Mouse (Mus musculus) forebrain, postnatal 0 days (tissue): ENCODE results near the gene Mroh8. TPM values are rescaled to one million over a fixed set of nuclear protein-coding genes. Genes with fewer than 3 reads are reported as not detected.
A peak's percentile ranks its signal among the peaks of the same experiment; 100 is the strongest.
"Not testable (repeated sequence)": the region's sequence is repeated elsewhere in the genome, so short reads cannot be mapped to it uniquely, and the experiment has no call there.

Source experiments
- ATAC-seq: fragments of 200-750 bp; cut with Nextera tagmentation; 2 replicates; pipeline ENCODE4 v1.8.0; 2017; ENCODE audit warnings: mild to moderate bottlenecking, moderate library complexity
- DNase-seq: peaks from one replicate; pipeline ENCODE4 v3.0.0-alpha.2; 2015
- H3K27ac ChIP-seq: fragments of 300-500 bp; sonication (generic); 2 replicates; pipeline ENCODE4 v1.5.1; 2014; ENCODE audit warnings: low read depth, mild to moderate bottlenecking, antibody characterized with exemption, low read length, moderate library complexity, mixed read lengths
- H3K27me3 ChIP-seq: fragments of 300-500 bp; sonication (generic); 2 replicates; pipeline ENCODE4 v1.6.1; 2014; ENCODE audit warnings: mild to moderate bottlenecking, low read length, mixed read lengths; ENCODE audit not compliant: insufficient read depth
- H3K36me3 ChIP-seq: fragments of 300-500 bp; sonication (generic); 2 replicates; pipeline ENCODE4 v1.6.1; 2014; ENCODE audit warnings: mild to moderate bottlenecking, moderate library complexity; ENCODE audit not compliant: insufficient read depth
- H3K4me1 ChIP-seq: fragments of 300-500 bp; sonication (generic); 2 replicates; pipeline ENCODE4 v1.6.1; 2014; ENCODE audit warnings: antibody characterized with exemption; ENCODE audit not compliant: insufficient read depth
- H3K4me2 ChIP-seq: fragments of 300-500 bp; sonication (generic); 2 replicates; pipeline ENCODE4 v1.6.1; 2014; ENCODE audit warnings: low read depth, mild to moderate bottlenecking, moderate library complexity
- H3K4me3 ChIP-seq: fragments of 300-500 bp; sonication (generic); 2 replicates; pipeline ENCODE4 v1.5.1; 2014; ENCODE audit warnings: low read depth, low read length, mixed read lengths
- H3K9ac ChIP-seq: fragments of 300-500 bp; sonication (generic); 2 replicates; pipeline ENCODE4 v1.6.1; 2014; ENCODE audit warnings: mild to moderate bottlenecking
- H3K9me3 ChIP-seq: fragments of 300-500 bp; sonication (generic); 2 replicates; pipeline ENCODE4 v1.6.1; 2016; ENCODE audit warnings: low read length
- CTCF ChIP-seq: sonication (generic); IDR thresholded peaks from 2 replicates; pipeline ENCODE4 v1.5.1; 2016; ENCODE audit warnings: antibody characterized with exemption, control low read depth, low read depth
- WGBS: fragments of 180-500 bp; shearing (Covaris S2); extraction: QIAGEN DNeasy Blood & Tissue Kit; methylation state at CpG from one replicate; pipeline ENCODE4 v1.1.7; 2014; 5-methylcytosine and 5-hydroxymethylcytosine counted together
- polyA plus RNA-seq: library from polyadenylated mRNA; unstranded; fragments of >200 nt; fragmentation: Nextera tagmentation; extraction: Ambion mirVana; gene quantifications from 2 replicates; pipeline ENCODE4 v1.2.1, GENCODE M21; 2015
- total RNA-seq: library from RNA; depleted of rRNA; stranded (reverse); fragments of >200 nt; gene quantifications from 2 replicates; pipeline ENCODE4 v1.2.3, GENCODE M21; 2014

Gene Mroh8
- total and polyA plus RNA-seq, 2 experiments from 2014 or later = 0.65 to 1.2 TPM

GRCm38 (mm10) chr2:157262506-157262905 is 16.8 kb downstream of the Mroh8 start:
- no peak for TF ChIP-seq CTCF
- ATAC-seq = no peak
- Histone ChIP-seq H3K4me2 (no peak overlapping the region), H3K9ac (no peak overlapping the region), H3K36me3 (no peaks in the 10 kb centered on the region), H3K9me3 (no peaks in the 10 kb centered on the region), H3K4me3 (no peak overlapping the region), H3K27me3 (no peaks in the 10 kb centered on the region), H3K27ac (no peak overlapping the region), H3K4me1 (no peaks in the 10 kb centered on the region)
- WGBS = 72% methylated on average over 9 of the region's 9 CpGs
- no peak for DNase-seq

- DNase-seq (no peak), ATAC-seq (no peak)
- H3K9ac ChIP-seq = no peak overlapping the region
- no peaks in the 10 kb centered on the region for H3K27me3 ChIP-seq
- H3K27ac ChIP-seq = no peak overlapping the region
- no peak overlapping the region for H3K4me2 ChIP-seq
- no peak for TF ChIP-seq CTCF
- H3K9me3 ChIP-seq = no peaks in the 10 kb centered on the region
- H3K4me3 ChIP-seq = no peak overlapping the region
- WGBS = 84% methylated on average over 5 of the region's 5 CpGs
- H3K4me1 ChIP-seq = no peaks in the 10 kb centered on the region
- H3K36me3 ChIP-seq = no peaks in the 10 kb centered on the region
These were observed 17.4 kb downstream of the Mroh8 start for GRCm38 (mm10) chr2:157261930-157262329.

GRCm38 (mm10) chr2:157259720-157260119 is 19.6 kb downstream of the Mroh8 start:
- peak; percentile 77 for DNase-seq
- H3K9ac ChIP-seq = no peak overlapping the region
- TF ChIP-seq CTCF = peak; percentile 73
- no peaks in the 10 kb centered on the region for H3K9me3 ChIP-seq
- no peaks in the 10 kb centered on the region for H3K36me3 ChIP-seq
- ATAC-seq = peak; percentile 77
- 5% methylated on average over 5 of the region's 5 CpGs for WGBS
- no peaks in the 10 kb centered on the region for H3K27me3 ChIP-seq
- no peaks in the 10 kb centered on the region for H3K4me1 ChIP-seq
- no peak overlapping the region for H3K4me2 ChIP-seq
- no peak overlapping the region for H3K4me3 ChIP-seq
- H3K27ac ChIP-seq = no peak overlapping the region

DNA sequence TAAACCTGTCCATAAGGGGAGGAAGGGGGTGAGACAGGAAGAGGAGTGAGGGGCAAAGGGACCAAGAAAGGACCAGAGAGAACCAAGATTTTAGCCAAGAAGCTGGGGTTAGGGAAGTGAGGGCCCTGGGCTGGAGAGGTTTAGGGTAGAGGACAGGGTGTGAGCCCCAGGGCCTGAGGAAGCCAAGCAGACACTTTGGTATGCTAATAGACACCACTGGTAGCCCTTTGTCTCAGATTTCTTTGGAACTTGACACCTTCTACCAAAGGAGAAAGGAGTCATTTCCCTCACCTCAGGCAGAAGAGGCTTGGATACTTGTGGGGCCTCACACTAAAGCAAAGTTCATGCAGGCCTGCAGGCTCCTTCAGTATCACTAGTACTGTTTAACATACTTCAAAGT is 31.2 kb downstream of the Mroh8 start:
- no peak for TF ChIP-seq CTCF
- DNase-seq = no peak
- ATAC-seq = no peak
- no peaks in the 10 kb centered on the region for H3K4me1 ChIP-seq
- no peak overlapping the region for H3K27ac ChIP-seq
- H3K4me3 ChIP-seq = no peak overlapping the region
- no peaks in the 10 kb centered on the region for H3K27me3 ChIP-seq
- H3K36me3 ChIP-seq = no peaks in the 10 kb centered on the region
- no peak overlapping the region for H3K9ac ChIP-seq
- no peaks in the 10 kb centered on the region for H3K9me3 ChIP-seq
- H3K4me2 ChIP-seq = no peak overlapping the region

- Histone ChIP-seq H3K27ac (no peak overlapping the region), H3K4me3 (no peak overlapping the region), H3K9ac (no peak overlapping the region), H3K4me1 (no peaks in the 10 kb centered on the region), H3K36me3 (no peaks in the 10 kb centered on the region), H3K9me3 (no peaks in the 10 kb centered on the region), H3K4me2 (no peak overlapping the region), H3K27me3 (no peaks in the 10 kb centered on the region)
- WGBS = 72% methylated on average over 2 of the region's 2 CpGs
- DNase-seq (peak; percentile 7), ATAC-seq (no peak)
- TF ChIP-seq CTCF = no peak
These were observed 33.7 kb downstream of the Mroh8 start for GRCm38 (mm10) chr2:157245603-157246002.

GRCm38 (mm10) chr2:157245001-157245400 is 34.3 kb downstream of the Mroh8 start:
- no peaks in the 10 kb centered on the region for H3K27me3 ChIP-seq
- TF ChIP-seq CTCF = no peak
- WGBS = 65% methylated on average over 5 of the region's 5 CpGs
- no peaks in the 10 kb centered on the region for H3K4me1 ChIP-seq
- H3K9me3 ChIP-seq = no peaks in the 10 kb centered on the region
- H3K9ac ChIP-seq = no peak overlapping the region
- H3K27ac ChIP-seq = no peak overlapping the region
- no peak for ATAC-seq
- no peaks in the 10 kb centered on the region for H3K36me3 ChIP-seq
- no peak overlapping the region for H3K4me3 ChIP-seq
- no peak for DNase-seq
- no peak overlapping the region for H3K4me2 ChIP-seq

GRCm38 (mm10) chr2:157235946-157236345 is 43.4 kb downstream of the Mroh8 start:
- Histone ChIP-seq H3K36me3 (no peaks in the 10 kb centered on the region), H3K9ac (no peak overlapping the region), H3K4me1 (no peaks in the 10 kb centered on the region), H3K27ac (no peak overlapping the region), H3K9me3 (no peaks in the 10 kb centered on the region), H3K4me2 (no peak overlapping the region), H3K27me3 (no peaks in the 10 kb centered on the region), H3K4me3 (no peak overlapping the region)
- no peak for TF ChIP-seq CTCF
- DNase-seq = no peak
- no peak for ATAC-seq
- 77% methylated on average over 8 of the region's 8 CpGs for WGBS

- H3K9me3 ChIP-seq, H3K36me3 ChIP-seq, H3K4me3 ChIP-seq, H3K4me1 ChIP-seq, H3K9ac ChIP-seq, H3K27ac ChIP-seq, H3K27me3 ChIP-seq, ATAC-seq, H3K4me2 ChIP-seq, DNase-seq: not testable (repeated sequence)
- WGBS = 95% methylated on average over 3 of the region's 3 CpGs
These were observed 57.4 kb downstream of the Mroh8 start for GRCm38 (mm10) chr2:157221916-157222315.
